Mouse (Mus musculus) mouse embryonic stem cell (cell line): ENCODE measurements around the gene Tada1.

Experiments used
- in situ Hi-C, 2 experiments: fragments of 300-500 bp; cut with MboI; formaldehyde crosslinking; loops; 1 replicate in 1 of 2; 3 replicates in 1 of 2; pipeline ENCODE4 v1.14.3; 2019 to 2020; ENCODE audit warnings: low sequenced_read_pairs in 2 of 2, low pct_unique_long_range_greater_than_20kb in 1 of 2, mixed read lengths in 1 of 2; ENCODE audit not compliant: unreplicated experiment in 1 of 2

The Tada1 gene

DNA sequence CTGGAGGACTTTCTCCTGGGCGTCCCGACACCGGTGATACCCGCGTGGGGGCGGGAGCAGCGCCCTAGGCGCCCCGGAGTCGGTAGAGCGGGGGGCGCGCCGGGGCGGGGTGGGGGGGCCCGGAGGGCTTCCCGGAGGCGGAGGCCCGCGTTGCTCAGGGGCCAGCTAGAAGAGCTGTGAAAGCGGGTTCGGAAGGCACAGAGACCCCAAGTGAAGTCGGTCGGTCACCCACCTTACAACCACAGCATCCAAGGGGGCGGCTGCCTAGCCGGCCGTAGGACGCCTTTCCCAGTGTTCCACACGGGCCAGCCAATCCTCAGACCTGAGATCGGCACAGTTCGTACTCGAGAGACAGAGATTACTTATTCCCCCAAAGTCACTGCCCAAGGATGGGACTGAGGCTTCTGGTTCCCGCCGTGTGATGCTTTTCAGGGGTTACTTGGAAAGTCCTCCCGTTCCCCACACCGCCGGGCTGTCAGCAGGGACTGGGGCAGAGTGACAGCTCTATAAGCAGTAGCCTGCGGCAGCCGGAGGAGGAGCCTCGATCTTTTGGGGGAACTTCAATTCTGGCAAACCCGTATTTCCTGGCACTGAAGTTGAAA is 834 bp downstream of the Tada1 start:
- in situ Hi-C loops, result no loop called here

DNA sequence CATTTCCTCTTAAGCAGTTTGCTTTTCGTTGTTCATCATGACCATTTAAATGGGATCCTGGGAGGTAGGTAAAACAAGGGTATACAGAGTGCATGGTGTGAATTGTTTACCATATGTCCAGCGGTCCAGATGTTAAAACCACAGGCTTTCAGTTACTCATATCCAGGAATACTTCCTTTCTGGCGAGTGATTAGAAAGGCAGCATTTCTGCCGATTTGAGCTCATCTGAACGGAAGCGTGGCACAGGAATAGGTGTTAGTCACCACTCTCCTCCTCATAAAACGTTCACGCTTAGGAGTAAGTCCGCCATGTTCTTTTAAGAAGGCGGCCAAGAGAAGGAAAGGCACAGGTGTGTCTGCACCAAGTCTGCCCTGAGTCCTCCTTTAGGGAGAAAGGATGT is 2.4 kb downstream of the Tada1 start:
- in situ Hi-C loops, result no loop called here

DNA sequence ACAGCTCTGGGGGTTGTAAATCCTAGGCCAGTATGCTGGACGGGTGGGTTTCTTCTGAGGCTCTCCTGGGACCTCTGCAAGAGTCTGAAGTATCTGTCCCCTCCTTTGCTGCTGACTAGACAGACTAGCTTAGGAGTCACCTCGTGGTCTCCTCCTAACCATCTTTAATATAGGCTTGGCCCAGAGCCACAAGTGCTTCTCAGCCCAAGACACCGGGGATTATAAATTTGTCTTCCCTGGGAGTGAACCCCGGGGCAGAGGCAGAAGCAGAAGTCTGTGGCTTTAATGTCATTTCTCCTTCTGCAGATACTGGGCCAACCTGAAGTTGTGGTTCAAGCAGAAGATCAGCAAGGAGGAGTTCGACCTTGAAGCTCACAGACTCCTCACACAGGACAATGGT is 2.9 kb downstream of the Tada1 start:
- in situ Hi-C loops, result no loop called here

DNA sequence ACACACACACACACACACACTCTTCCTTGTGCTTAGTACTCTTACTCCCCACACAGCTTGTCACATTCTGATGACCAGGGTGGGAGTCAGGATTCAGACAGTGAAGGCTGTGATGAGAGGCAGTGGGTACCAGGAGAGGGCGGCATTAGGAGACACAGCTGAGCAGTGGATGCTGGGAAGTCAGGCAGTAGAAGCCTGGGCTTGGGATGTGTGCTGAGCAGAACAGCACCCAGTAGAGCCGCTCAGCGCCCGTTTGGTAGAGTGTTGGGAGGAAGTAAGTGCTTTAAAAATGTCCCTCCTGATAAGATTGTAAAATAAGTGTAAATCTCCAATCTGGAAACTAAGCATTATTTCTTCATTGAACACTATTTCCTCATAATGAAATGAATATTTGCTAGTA is 3.7 kb downstream of the Tada1 start:
- in situ Hi-C loops, result no loop called here

DNA sequence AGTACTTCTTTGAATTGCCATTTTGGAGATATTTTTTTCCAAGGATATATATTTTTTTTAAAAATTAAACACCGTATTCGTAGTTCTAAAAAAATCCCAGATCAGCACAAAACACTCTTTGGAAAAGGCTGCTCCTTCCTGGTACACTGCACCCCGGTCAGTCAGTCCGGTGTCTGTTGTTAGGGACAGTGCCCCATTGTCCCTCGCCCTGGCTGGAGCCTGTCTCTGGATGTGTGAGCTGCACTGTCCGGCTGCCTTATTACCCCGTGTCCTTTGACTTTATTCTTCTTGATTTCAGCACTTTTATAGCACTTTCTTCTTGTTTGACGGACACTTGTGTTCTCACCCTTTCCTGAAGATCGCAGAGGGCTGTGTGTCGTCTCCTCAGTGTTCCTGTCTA is 5.7 kb downstream of the Tada1 start:
- in situ Hi-C loops, result no loop called here

DNA sequence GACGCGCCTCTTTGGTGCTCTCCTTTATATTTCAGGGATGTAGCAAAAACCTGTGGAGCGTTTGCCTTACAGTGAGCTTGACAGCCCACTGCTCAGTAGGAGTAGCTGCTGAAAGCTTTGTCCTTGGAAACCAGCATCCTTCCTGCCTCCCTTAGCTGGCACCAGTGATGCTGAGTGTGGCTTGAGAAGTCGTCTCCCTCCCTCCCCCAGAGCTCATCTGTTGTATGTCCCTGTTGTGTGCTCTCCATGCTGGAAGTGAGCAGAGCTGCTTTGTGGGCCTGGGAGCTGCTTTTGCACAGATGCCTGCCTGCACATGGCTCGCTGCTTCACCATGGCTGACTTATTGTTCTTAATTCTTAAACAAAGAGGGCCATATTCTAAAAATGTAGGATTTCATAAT is 6.5 kb downstream of the Tada1 start:
- in situ Hi-C loops, result no loop called here

DNA sequence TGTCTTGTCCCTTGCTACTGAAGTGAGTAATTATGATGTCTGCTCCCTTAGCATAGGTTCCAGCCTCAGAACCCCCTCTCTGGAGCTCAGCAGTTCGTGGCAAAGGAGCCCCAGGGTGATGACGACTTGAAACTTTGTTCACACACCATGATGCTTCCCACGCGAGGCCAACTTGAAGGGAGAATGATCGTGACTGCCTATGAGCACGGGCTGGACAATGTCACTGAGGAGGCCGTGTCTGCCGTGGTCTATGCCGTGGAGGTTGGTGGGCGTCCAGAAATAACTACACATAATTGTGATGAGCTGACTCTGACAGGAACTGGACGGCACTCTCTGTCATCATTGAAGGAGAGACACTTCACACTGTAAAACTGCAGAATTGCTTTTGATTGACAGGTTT is 9.6 kb downstream of the Tada1 start:
- in situ Hi-C loops, result no loop called here

DNA sequence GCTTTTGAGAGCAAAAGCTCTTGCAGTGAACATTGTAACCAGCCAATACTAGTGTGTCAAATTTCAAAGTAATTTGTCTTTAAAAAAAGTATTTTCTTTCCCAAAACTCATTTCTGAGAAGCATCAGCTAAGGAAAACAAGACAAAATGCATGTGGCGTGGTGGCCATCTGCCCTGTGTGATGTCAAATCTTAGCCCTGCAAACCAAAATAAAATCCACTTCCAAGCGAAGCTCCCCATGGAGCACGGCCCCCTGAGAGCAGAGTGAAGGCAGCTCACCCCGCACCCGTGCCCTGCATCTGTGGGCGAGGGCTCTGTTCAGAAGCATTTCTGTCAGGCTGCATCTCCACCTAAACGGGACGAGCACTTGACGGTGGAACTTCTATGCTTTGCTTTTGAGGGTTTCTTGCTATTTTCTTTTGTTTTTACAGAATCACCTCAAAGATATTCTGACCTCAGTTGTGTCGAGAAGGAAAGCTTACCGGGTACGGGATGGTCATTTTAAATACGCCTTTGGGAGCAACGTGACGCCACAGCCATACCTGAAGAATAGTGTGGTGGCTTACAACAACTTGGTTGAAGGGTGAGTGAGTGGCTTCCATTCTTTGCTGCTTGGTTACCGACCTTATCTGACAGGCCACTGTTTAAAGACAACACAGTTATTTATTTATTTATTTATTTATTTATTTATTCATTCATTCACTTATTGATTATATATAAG is 10.7 kb downstream of the Tada1 start:
- in situ Hi-C loops, result no loop called here

DNA sequence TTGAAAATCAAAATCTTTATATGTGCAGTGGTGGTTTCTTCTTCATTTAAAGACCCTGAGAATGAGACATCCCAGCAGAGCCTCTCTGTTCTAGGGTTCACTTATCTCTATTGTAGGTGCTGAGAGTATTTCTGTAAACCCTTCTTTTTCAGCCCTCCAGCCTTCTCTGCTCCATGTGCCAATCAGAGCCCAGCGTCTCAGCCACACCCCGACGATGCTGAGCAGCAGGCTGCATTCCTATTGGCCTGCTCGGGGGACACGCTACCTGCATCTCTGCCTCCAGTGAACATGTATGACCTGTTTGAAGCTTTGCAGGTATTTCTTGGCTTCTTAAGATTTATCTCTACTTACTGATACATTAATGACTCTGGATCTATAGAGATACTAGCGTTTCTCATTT is 12.8 kb downstream of the Tada1 start:
- in situ Hi-C loops, result no loop called here

DNA sequence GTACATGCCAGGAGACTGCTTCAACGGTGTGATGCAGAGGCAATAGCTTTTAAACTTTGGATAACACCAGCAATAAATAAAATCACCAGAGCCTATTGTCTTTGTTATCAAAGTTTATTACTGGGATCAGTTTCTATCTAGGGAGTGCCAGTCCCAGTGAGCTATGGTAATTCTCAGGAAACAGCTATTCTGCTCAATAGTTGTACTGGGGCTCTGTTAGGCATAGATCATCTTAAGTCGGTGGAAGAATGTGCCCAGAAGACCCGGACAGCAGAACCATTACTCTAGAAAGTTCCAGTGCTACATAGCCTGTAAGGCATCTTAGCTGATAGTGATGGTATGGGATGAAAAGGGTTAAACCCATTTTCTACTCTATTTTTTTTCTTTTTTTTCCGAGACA is 15.9 kb downstream of the Tada1 start:
- in situ Hi-C loops, result no loop called here

DNA sequence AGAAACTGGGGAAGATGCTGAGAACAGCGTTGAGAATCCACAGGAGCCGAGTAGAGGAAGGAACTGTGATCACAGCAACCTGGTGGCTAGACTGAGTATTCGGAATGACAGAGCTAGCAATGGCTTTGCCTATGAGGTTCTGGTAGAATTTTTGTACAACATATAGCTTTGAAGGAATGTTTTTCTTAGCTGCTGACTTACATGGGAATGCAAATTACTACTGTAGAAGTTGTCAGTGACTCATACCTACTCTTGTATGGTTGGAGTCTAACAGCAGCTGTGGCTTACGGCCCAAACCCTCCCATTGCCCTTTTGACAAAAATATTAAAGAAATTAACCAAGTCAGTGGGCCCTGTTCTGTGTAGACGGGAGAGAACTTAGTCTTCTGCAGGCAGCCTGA is 16.8 kb downstream of the Tada1 start:
- in situ Hi-C loops, result no loop called here

DNA sequence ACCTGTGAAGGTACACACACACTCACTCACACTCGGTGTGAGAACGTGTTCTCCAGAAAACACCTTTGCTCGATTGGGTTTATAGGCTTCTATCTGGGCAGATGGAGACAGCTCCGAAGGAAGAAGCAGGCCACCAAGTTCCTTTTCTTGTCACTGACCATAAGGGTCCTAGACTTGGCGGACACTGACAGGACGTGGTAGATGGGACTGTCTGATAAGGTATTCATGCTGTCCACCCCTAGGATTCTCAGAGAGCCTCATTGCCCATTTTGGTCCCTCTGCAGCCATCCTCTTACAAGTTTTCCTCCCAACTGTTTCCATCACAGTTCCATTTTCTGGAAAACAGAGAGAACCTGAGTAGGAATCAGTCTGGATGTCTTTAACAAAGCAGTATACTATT is 17.5 kb downstream of the Tada1 start:
- in situ Hi-C loops, result no loop called here

DNA sequence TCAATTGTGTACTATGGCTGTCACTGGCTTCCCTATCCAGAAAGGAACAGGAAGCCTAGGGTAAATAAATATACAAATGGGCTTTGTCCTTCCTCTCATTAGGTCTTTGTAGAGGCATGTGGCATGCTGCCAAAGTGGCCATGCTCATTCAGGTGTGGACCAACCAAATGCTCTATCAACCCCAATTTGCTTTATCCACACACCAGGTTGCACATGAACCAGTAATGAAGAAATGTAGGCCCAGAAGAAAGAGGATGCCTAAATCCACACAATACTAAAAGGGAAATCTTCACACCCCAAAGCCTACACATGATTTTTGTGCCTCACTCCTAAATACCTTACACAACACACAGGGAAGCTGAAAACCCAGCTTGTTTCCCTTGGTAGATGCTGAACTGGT is 22.6 kb downstream of the Tada1 start:
- in situ Hi-C loops, result no loop called here

DNA sequence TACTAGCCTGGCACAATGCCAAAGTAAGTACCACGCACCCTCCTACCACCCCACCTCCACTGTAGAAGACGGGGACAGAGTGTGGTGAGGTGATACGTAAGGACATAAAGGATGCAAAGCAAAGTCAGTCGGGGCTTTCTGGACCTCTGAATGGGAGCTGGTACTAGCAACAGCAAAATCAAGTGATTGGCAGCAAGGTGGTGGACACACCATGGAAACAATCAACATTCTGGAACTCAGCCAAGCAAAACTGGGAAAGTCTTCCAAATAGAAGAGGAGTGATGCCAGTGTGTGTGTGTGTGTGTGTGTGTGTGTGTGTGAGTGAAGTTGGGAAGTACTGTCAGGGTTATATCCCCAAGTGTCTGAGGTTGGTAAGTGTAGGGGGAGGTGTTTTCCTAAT is 23.1 kb downstream of the Tada1 start:
- in situ Hi-C loops, result no loop called here

DNA sequence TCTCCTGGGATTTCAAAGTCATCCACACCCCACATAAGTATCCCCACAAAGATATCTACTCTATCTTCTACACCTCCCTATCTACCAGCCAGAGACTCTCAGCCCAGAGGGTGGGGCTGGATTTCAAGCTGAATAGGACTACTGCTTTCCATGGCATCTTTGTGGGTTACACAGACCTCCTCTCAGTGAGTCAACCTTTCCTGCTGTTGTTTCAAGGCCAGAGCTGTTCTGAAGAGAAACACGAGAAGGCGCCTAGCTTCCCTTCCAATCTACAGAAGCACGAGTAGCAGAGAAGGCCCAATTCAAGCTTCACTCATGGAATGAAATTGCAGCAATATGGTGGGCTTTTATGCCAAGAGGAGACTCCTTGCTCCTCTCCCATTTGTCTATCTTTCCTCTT is 24.9 kb downstream of the Tada1 start:
- in situ Hi-C loops, result no loop called here

DNA sequence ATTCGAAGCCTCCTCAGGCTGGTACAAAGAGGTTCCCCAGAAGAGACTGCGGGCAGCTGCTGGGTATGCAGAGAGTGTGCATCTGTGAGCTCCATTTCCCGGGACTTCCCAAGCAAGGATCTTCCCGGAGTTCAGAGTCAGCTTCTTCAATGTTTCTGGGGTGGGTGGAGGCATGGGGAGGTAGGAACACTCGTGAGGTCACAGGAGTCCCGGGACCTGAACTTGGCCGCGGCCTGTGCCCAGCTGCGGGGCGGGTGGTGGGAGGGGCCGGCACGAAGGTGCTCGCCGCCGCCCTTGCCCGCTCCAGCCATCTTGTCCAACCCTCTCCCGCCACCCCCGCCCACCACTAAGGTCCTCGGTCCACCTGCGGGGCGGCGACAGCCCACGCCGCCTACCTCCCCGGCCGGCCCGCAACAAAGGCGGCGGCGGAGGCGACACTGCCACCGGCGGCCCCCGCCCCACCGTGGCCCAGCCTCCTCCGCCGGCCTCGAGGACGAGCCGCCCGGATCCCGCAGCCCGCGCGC is 30.3 kb downstream of the Tada1 start:
- in situ Hi-C loops, result no loop called here

DNA sequence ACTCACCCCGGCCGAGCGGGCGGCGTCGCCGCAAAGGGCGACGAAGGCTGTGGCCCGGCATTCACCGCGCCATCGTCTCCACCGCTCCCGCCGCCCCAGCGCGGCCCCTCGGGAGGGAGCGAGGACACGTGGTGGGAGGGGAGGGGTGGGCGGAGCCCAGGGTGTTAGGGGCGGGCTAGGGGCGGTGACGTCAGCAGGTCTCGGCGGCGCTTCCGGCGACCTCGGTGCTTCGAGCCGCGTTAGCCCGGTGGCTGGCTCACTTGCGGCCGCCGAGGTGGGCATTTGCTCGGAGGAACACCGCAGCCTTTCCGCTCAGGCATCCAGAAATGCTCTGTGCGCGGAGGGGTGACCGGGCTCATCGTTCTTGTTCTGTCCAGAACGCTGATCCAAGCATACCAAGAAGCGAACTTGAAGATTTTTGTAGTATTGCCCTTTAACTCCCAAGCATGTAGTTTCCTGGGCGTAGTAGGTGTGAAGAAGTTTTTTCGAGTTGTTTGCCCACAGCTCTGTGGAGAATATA is 30.9 kb downstream of the Tada1 start, which contains the start of gene Pogk:
Gene Pogk, minus strand, starts transcription at position 163 of the 520 bp plus-strand sequence.
- in situ Hi-C loops, result no loop called here

DNA sequence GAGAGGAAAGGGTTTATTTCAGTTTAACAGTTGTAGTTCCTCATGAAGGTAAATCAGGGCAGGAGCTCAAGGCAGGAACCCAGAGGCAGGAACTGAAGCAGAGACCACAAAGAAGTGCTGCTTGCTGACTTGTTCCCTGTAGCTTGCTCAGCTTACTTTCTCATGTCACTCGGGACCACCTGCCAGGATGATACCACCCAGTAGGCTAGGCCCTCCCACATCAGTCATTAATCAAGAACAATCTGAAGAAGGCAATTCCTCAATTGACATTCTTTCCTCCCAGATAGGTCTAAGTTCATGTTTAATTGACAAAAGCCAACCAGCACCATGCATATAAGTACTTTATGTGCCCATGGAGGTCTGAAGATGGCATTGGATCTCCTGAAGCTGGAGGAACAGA is 32.6 kb downstream of the Tada1 start:
- in situ Hi-C loops, result no loop called here

DNA sequence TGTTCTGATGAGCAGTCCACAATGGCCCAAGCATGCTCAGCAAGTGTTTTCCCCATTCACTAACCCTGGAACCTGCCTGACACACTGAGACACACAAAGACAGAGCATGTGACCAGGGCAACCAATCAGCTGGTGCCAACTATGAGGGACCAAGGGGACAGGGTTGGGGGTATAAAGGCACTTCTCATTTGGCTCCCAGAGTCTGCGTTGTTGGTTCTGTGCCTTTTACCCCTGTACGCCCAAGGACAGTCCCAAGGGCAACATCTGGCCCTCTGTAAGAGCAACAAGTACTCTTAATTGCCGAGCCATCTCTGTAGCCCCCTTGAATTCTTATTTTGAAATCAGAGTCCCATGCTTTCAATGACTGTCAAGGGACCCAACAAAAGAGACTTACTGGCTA is 33.4 kb downstream of the Tada1 start:
- in situ Hi-C loops, result no loop called here

DNA sequence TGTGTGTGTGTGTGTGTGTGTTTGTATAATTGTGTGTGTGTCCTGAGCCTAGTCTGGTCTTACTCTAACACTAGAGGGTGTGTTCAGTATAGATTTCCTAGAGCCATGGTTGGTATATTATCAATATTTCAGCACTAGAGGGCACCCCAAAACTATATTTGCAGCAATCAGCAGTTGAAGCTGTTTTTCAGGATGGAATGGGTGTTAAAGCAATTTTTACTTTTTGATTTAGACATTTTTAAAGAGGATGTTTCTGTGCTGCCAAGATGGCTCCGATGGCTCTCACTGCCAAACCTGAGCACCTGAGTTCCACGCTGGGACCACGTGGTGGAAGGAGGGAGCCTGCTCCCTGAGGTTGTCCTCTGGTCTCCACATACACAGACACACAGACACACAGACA is 50.2 kb downstream of the Tada1 start:
- in situ Hi-C loops, result no loop called here
